Mouse (Mus musculus): ENCODE data around the gene Fam45a. TPM values are rescaled to one million over a fixed set of nuclear protein-coding genes. Genes with fewer than 3 reads are reported as not detected.

Fam45a gene
- 8.5 and 11.8 TPM in 2 replicates for polyA plus RNA-seq (2012; rRNA removed)
- 25.7 and 29.3 TPM in 2 replicates for polyA plus RNA-seq (2014; fragmentation: Nextera tagmentation; extraction: Ambion mirVana)

DNA sequence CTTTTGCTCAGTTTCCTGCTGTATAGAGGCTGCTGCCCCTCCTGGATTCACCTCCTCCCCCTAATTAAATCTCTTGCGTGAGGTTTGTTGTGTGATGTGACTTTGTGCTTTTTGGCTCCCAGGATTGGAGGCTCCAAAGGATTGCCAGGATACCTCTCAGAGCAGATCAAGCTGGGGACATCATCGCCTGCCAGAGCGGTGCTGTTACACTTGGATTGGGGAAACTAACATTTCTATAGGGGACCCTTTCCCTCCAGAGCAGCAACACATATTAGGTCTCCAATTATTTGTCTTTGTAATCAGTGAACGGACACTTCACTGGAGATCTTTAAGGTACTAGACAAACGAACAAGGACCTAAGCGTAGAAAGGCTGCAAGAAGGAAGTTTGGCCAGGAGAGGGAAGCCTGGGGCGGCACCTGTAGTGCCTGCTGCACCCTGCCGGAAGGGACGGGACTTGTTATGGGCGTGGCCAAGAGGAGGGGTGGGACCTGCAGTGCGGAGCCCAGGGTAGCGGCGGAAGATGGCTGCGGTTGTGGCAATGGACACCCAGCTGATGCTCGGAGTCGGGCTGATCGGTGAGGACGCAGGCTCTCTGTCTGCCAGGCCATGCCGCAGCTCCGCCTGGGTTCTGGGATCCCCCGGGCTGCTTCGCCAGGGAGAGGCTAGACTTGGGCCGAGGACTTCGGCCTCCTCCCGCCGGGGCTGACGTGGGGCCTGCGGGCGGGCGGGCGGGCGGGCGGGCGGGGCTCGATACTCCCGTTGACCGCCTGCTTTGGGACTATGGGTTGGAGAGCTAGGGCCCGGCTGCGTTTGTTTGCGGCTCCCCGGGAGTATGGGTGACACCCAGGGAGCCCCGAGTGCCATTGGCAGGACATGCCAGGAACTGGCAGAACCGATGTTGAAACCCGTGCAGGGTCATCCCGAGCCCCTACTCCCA lies at the start of gene Fam45a:
TSS of gene Fam45a (plus strand) at position 488 of the 938 bp plus-strand sequence.
- no peaks in the 10 kb centered on the region for H3K27me3 ChIP-seq (ENCODE audit: control insufficient read depth, insufficient read depth, low read length)
- H3K9ac ChIP-seq (replicated peaks): peak within 1 kb of the TSS; percentile 91
- H3K9me3 ChIP-seq (ENCODE audit: control insufficient read depth, low read length): no peaks in the 10 kb centered on the region
- peak within 1 kb of the TSS; percentile 78 for H3K27ac ChIP-seq
- peak; percentile 99 for TF ChIP-seq CTCF (IDR thresholded peaks at IDR 0.05; ENCODE audit: low read depth)
- TF ChIP-seq EP300 (IDR thresholded peaks at IDR 0.05; ENCODE audit: low read depth): no peak
- H3K4me2 ChIP-seq (ENCODE audit: low read depth): peak within 1 kb of the TSS; percentile 91
- peak; percentile 100 for ATAC-seq (ENCODE audit: insufficient read depth)
- H3K4me3 ChIP-seq (ENCODE audit: insufficient read depth in 1 of 2, low read depth in 2 of 2, low read length in 2 of 2): peak within 1 kb of the TSS; percentile 69 to 94
- WGBS (ENCODE audit: insufficient replicate concordance): 4% methylated on average over 45 of the region's 45 CpGs
- peak; percentile 87 to 91 (median 89) for DNase-seq (ENCODE audit: low read depth in 3 of 3, low spot score in 3 of 3)
- H3K4me1 ChIP-seq (replicated peaks; ENCODE audit: control insufficient read depth in 2 of 2, insufficient read depth in 2 of 2, low read length in 1 of 2): peaks cover 16 to 20% of the 10 kb centered on the region in 2 experiments
- peaks cover 11% of the 10 kb centered on the region for H3K36me3 ChIP-seq (replicated peaks; ENCODE audit: control insufficient read depth, insufficient read depth, low read depth)

DNA sequence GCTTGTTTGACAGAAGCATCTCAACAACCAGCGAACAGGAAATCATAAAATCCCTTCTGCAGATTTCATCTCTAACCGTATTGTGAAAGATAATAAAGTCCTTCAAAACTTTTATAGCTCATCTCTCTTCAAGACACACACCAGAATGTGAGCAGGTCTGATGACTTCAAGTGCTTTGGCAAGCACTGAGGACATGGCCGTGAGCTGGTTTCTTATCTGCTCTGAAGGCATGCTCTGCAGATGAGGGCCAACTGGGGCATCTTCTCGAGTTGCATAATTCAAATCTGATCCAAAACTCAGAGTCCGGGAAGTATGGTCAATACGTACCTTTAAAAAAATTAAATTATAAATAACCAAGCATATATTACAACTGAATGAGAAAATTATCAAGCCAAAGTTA lies 38.0 kb upstream of the Fam45a start:
- no peak overlapping the region for H3K9ac ChIP-seq (replicated peaks)
- no peaks in the 10 kb centered on the region for H3K27me3 ChIP-seq (ENCODE audit: control insufficient read depth, insufficient read depth, low read length)
- H3K4me2 ChIP-seq (ENCODE audit: low read depth): no peak overlapping the region
- no peak for ATAC-seq (ENCODE audit: insufficient read depth)
- peaks cover 88% of the 10 kb centered on the region for H3K36me3 ChIP-seq (replicated peaks; ENCODE audit: control insufficient read depth, insufficient read depth, low read depth)
- no peak overlapping the region for H3K4me3 ChIP-seq (ENCODE audit: insufficient read depth in 1 of 2, low read depth in 2 of 2, low read length in 2 of 2)
- TF ChIP-seq EP300 (IDR thresholded peaks at IDR 0.05; ENCODE audit: low read depth) (no peak), CTCF (IDR thresholded peaks at IDR 0.05; ENCODE audit: low read depth) (no peak)
- H3K4me1 ChIP-seq (replicated peaks; ENCODE audit: control insufficient read depth in 2 of 2, insufficient read depth in 2 of 2, low read length in 1 of 2): no peaks in the 10 kb centered on the region
- no peaks in the 10 kb centered on the region for H3K9me3 ChIP-seq (ENCODE audit: control insufficient read depth, low read length)
- DNase-seq (ENCODE audit: low read depth in 3 of 3, low spot score in 3 of 3): no peak
- H3K27ac ChIP-seq: no peak overlapping the region
- WGBS (ENCODE audit: insufficient replicate concordance): 75% methylated on average over 6 of the region's 6 CpGs

DNA sequence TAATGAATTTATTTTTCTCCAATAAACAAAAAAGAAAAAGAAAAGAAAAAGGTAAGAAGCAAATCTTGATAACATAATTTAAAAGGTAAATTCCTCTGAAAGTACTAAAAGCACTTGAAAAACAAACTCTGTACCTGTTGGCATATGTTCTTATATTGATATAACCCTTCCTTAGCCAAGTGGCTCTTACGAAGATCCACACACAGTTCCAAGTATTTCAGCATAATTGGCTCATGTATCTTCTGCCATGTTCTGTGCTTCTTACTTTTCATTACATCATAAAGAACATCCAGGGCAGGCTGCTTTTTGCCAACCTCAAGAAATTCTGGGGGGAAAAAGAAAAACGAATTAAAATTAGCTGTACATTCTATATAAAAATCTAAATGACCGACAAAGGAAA lies 29.4 kb upstream of the Fam45a start:
- 79% methylated on average over 3 of the region's 3 CpGs for WGBS (ENCODE audit: insufficient replicate concordance)
- TF ChIP-seq EP300 (IDR thresholded peaks at IDR 0.05; ENCODE audit: low read depth) (no peak), CTCF (IDR thresholded peaks at IDR 0.05; ENCODE audit: low read depth) (no peak)
- Histone ChIP-seq H3K27ac (no peak overlapping the region), H3K9ac (replicated peaks) (no peak overlapping the region), H3K9me3 (ENCODE audit: control insufficient read depth, low read length) (no peaks in the 10 kb centered on the region), H3K4me3 (ENCODE audit: insufficient read depth in 1 of 2, low read depth in 2 of 2, low read length in 2 of 2) (no peak overlapping the region), H3K4me1 (replicated peaks; ENCODE audit: control insufficient read depth in 2 of 2, insufficient read depth in 2 of 2, low read length in 1 of 2) (peaks cover 0 to 7% of the 10 kb centered on the region in 2 experiments; a peak in 3 of 4 replicates), H3K36me3 (replicated peaks; ENCODE audit: control insufficient read depth, insufficient read depth, low read depth) (peaks cover 47% of the 10 kb centered on the region), H3K27me3 (ENCODE audit: control insufficient read depth, insufficient read depth, low read length) (no peaks in the 10 kb centered on the region), H3K4me2 (ENCODE audit: low read depth) (no peak overlapping the region)
- no peak for ATAC-seq (ENCODE audit: insufficient read depth)
- no peak for DNase-seq (ENCODE audit: low read depth in 3 of 3, low spot score in 3 of 3)

DNA sequence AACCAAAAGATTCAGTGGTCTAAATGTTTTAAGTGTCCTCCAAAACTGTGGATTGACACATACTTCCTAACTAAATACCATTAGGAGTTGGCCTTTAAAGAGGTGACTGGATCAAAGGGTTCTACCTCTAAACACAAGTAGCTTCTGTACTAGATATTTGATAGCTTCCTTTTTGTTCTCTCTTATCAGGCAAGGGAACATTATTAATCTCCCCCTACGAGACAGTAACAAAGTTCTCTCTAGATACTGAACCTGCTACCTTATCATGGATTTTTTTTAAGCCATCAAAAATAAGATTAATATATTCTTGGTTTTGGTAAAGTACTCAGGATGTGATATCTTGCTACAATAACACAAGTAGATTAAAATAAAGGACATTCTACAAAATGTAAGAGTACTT lies 26.7 kb upstream of the Fam45a start:
- Histone ChIP-seq H3K4me3 (ENCODE audit: insufficient read depth in 1 of 2, low read depth in 2 of 2, low read length in 2 of 2) (no peak overlapping the region), H3K36me3 (replicated peaks; ENCODE audit: control insufficient read depth, insufficient read depth, low read depth) (peaks cover 28% of the 10 kb centered on the region), H3K27ac (no peak overlapping the region), H3K9me3 (ENCODE audit: control insufficient read depth, low read length) (no peaks in the 10 kb centered on the region), H3K4me2 (ENCODE audit: low read depth) (no peak overlapping the region), H3K4me1 (replicated peaks; ENCODE audit: control insufficient read depth in 2 of 2, insufficient read depth in 2 of 2, low read length in 1 of 2) (peaks cover 0 to 13% of the 10 kb centered on the region in 2 experiments; a peak in 3 of 4 replicates), H3K9ac (replicated peaks) (no peak overlapping the region), H3K27me3 (ENCODE audit: control insufficient read depth, insufficient read depth, low read length) (no peaks in the 10 kb centered on the region)
- 13% methylated on average over 1 of the region's 1 CpGs for WGBS (ENCODE audit: insufficient replicate concordance)
- no peak for ATAC-seq (ENCODE audit: insufficient read depth)
- TF ChIP-seq EP300 (IDR thresholded peaks at IDR 0.05; ENCODE audit: low read depth) (no peak), CTCF (IDR thresholded peaks at IDR 0.05; ENCODE audit: low read depth) (no peak)
- no peak for DNase-seq (ENCODE audit: low read depth in 3 of 3, low spot score in 3 of 3)
